Mouse (Mus musculus) thymus, adult 2 months (tissue): Measurements from ENCODE around the gene Ppp1r18.

Experiments
- CTCF ChIP-seq: fragments of 200-500 bp; IDR thresholded peaks from 2 replicates; pipeline ENCODE4 v1.5.1; 2012; ENCODE audit warnings: mild to moderate bottlenecking, control low read depth, low read length, moderate library complexity, borderline replicate concordance; ENCODE audit not compliant: control insufficient read depth, poor library complexity, insufficient read depth; ENCODE audit errors: extremely low read depth
- POLR2A ChIP-seq: fragments of 200-500 bp; IDR thresholded peaks from 2 replicates; pipeline ENCODE4 v1.6.1; 2012; ENCODE audit warnings: mild to moderate bottlenecking, low read length, control low read depth, moderate library complexity; ENCODE audit not compliant: control insufficient read depth, poor library complexity, insufficient read depth; ENCODE audit errors: extremely low read depth

- TF ChIP-seq CTCF (no peak), POLR2A (no peak)
Observed at GRCm38 (mm10) chr17:35842006-35842405, 23.4 kb upstream of the Ppp1r18 start.
